10 mouse cellular contexts compared by ENCODE assay signal in genomic region chr3:70962498-70962897, GRCm38 (mm10).
DNase-seq lines count a peak whose midpoint lies in the region.
"Had no signal": no experiment of that assay in that cellular context is flagged by ENCODE, and none has a peak within 500 bp of the region (broad histone marks: within the 10 kb centered on the region; RNA-seq: fewer than 3 reads in every experiment).

No protein-coding gene starts in this region.

- intact Hi-C loops in left cerebral cortex, postnatal 36 days (cut with DNase I), result no loop called here

- peak; percentile 5 for DNase-seq in layer of hippocampus, adult 9-11 months
- DNase-seq in layer of hippocampus, postnatal 14 days (ENCODE audit: low spot score in 2 of 2), result no peak
- peak; percentile 38 for DNase-seq in cerebellum, adult 11 months
- peak; percentile 30 for DNase-seq in cerebellum, adult 8-10 months
- DNase-seq in left cerebral cortex, postnatal 36 days (ENCODE audit: low spot score in 2 of 2), result peak; percentile 8 to 11
- no peak for DNase-seq in adrenal gland, adult 2 months
- no peak for DNase-seq in spleen, postnatal 36 days (ENCODE audit: low spot score in 2 of 2)
- DNase-seq: adrenal gland, postnatal 14 days; heart, adult 11 months; thymus, postnatal 14 days had no signal

Comparison
In these comparisons a context has a peak if more than half of its experiments do, and no peak if none do; other contexts are left out.
1. DNase-seq: peak in layer of hippocampus, adult 9-11 months (single experiment), cerebellum, adult 11 months (single experiment), cerebellum, adult 8-10 months (single experiment) and left cerebral cortex, postnatal 36 days (2 of 2); none in layer of hippocampus, postnatal 14 days (0 of 2), adrenal gland, adult 2 months (single experiment) and spleen, postnatal 36 days (0 of 2).